Mouse (Mus musculus) embryonic facial prominence, embryonic 14.5 days (tissue): ENCODE results near the gene Lsamp. TPM values are rescaled to one million over a fixed set of nuclear protein-coding genes. Genes with fewer than 3 reads are reported as not detected.

Source experiments
- ATAC-seq: fragments of 200-750 bp; cut with Nextera tagmentation; 2 replicates; pipeline ENCODE4 v1.8.0; 2017; ENCODE audit warnings: low read depth, moderate number of reproducible peaks, moderate TSS enrichment
- DNase-seq: peaks from one replicate; pipeline ENCODE4 v3.0.0-alpha.2; 2015; ENCODE audit warnings: low spot score
- H3K27ac ChIP-seq: fragments of 300-500 bp; sonication (generic); replicated peaks from 2 replicates; pipeline ENCODE4 v1.5.1; 2014; ENCODE audit warnings: low read depth, mild to moderate bottlenecking, low read length, moderate library complexity
- H3K27me3 ChIP-seq: fragments of 300-500 bp; sonication (generic); replicated peaks from 2 replicates; pipeline ENCODE4 v1.6.1; 2014; ENCODE audit warnings: low read length; ENCODE audit not compliant: control insufficient read depth, insufficient read depth
- H3K36me3 ChIP-seq: fragments of 300-500 bp; sonication (generic); 2 replicates; pipeline ENCODE4 v1.6.1; 2014; ENCODE audit warnings: low read length, mixed read lengths; ENCODE audit not compliant: control insufficient read depth, insufficient read depth
- H3K4me1 ChIP-seq: fragments of 300-500 bp; sonication (generic); 2 replicates; pipeline ENCODE4 v1.6.1; 2014; ENCODE audit warnings: antibody characterized with exemption, low read length; ENCODE audit not compliant: control insufficient read depth, insufficient read depth
- H3K4me2 ChIP-seq: fragments of 300-500 bp; sonication (generic); 2 replicates; pipeline ENCODE4 v1.6.1; 2014; ENCODE audit warnings: low read depth, mild to moderate bottlenecking, low read length, moderate library complexity, mixed read lengths
- H3K4me3 ChIP-seq: fragments of 300-500 bp; sonication (generic); 2 replicates; pipeline ENCODE4 v1.5.1; 2014; ENCODE audit warnings: low read depth, mild to moderate bottlenecking, low read length
- H3K9ac ChIP-seq: fragments of 300-500 bp; sonication (generic); 2 replicates; pipeline ENCODE4 v1.6.1; 2014; ENCODE audit warnings: low read depth, mild to moderate bottlenecking, low read length, moderate library complexity, mixed read lengths
- H3K9me3 ChIP-seq: fragments of 300-500 bp; sonication (generic); 2 replicates; pipeline ENCODE4 v1.6.1; 2016; ENCODE audit warnings: low read length; ENCODE audit not compliant: control insufficient read depth
- WGBS: fragments of 180-500 bp; shearing (Covaris S2); extraction: QIAGEN DNeasy Blood & Tissue Kit; methylation state at CpG from one replicate; pipeline ENCODE4 v1.1.7; 2014; 5-methylcytosine and 5-hydroxymethylcytosine counted together
- polyA plus RNA-seq: library from polyadenylated mRNA; unstranded; fragments of >200 nt; fragmentation: Nextera tagmentation; extraction: Ambion mirVana; gene quantifications from 2 replicates; pipeline ENCODE4 v1.2.1, GENCODE M21; 2014

Gene Lsamp
- polyA plus RNA-seq, 1 experiment from 2014 or later: 8.9 TPM

DNA sequence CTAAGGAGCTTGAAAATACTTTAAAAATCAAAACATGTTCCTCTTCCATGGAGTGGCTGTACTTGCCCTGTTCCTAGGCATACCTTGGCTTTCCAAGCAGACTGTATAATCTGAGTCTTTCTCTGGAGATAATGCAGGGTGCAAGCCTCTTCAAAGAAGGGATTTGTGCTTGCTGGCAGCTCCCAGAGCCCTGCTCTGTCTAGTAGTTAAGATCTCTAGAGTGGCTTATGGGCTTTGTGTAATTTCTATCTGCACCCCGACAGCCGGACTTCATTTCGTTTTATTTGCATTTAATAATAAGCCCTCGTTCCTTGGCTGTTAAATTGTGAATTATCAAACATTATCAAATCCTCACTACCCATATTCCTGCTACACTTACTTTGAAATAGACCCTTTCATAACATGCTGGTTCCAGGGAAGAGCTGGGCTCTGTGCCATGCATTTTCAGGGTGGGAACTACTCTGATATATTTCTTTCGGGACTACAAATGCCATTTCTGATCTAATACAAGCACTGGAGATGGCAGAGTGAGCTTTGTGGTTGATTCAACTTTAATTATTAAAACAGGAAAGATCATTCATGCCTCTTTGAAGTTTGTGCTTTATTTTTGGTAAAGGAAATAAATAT lies 1604.6 kb downstream of the Lsamp start:
- Histone ChIP-seq H3K9me3 (no peaks in the 10 kb centered on the region), H3K9ac (no peak overlapping the region), H3K4me3 (no peak overlapping the region), H3K36me3 (no peaks in the 10 kb centered on the region), H3K4me1 (no peaks in the 10 kb centered on the region), H3K4me2 (no peak overlapping the region), H3K27me3 (no peaks in the 10 kb centered on the region), H3K27ac (no peak overlapping the region)
- peak; percentile 17 for DNase-seq
- no peak for ATAC-seq
- 50% methylated on average over 5 of the region's 5 CpGs for WGBS

DNA sequence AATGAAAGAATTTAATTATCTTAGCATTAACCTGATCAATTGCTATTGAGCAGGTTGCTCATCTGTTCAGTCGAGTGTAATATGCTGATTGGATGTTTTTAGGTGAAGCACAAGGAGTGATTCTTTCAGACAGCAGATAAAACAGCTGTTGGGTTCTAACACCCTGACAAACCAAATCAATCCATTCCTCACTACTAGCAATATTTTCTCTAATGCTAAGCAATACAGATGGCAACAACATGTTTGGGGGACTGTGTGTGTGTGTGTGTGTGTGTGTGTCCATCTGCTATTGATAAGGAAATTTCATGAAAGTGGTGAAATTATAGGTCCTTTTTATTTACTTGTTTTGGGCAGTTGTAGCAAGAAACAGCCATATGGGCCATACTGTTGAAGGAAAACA lies 1628.1 kb downstream of the Lsamp start:
- H3K9me3 ChIP-seq: no peaks in the 10 kb centered on the region
- H3K9ac ChIP-seq: no peak overlapping the region
- DNase-seq (no peak), ATAC-seq (no peak)
- WGBS: 53% methylated on average over 1 of the region's 1 CpGs
- no peaks in the 10 kb centered on the region for H3K4me1 ChIP-seq
- H3K4me2 ChIP-seq: no peak overlapping the region
- H3K36me3 ChIP-seq: no peaks in the 10 kb centered on the region
- no peaks in the 10 kb centered on the region for H3K27me3 ChIP-seq
- no peak overlapping the region for H3K27ac ChIP-seq
- no peak overlapping the region for H3K4me3 ChIP-seq

DNA sequence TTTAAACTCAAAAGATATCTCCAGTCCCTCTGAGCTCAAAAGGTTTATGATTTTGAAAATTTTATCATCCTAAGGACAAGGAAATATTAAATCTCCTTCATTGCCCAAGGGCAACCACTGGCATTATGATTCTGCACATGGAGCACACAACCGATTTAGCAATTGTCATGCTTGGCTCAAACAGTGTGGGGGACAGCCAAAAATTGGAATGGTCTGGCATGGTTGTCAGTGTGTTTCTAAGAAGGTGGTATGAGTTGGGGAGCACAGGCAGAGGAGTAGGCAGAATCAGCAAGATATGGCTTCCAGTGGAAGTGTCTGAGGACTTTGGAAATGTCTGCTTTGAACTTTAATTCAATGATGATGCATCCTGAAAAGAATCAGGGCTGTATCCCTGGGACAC lies 1639.7 kb downstream of the Lsamp start:
- Histone ChIP-seq H3K9me3 (no peaks in the 10 kb centered on the region), H3K36me3 (no peaks in the 10 kb centered on the region), H3K4me3 (no peak overlapping the region), H3K9ac (no peak overlapping the region), H3K27me3 (no peaks in the 10 kb centered on the region), H3K4me1 (no peaks in the 10 kb centered on the region), H3K27ac (no peak overlapping the region), H3K4me2 (no peak overlapping the region)
- ATAC-seq: no peak
- WGBS: 68% methylated on average over 1 of the region's 1 CpGs
- no peak for DNase-seq

- WGBS: 50% methylated on average over 2 of the region's 2 CpGs
- no peak for DNase-seq
- Histone ChIP-seq H3K4me1 (no peaks in the 10 kb centered on the region), H3K9ac (no peak overlapping the region), H3K4me2 (no peak overlapping the region), H3K27ac (no peak overlapping the region), H3K4me3 (no peak overlapping the region), H3K27me3 (no peaks in the 10 kb centered on the region), H3K36me3 (no peaks in the 10 kb centered on the region), H3K9me3 (no peaks in the 10 kb centered on the region)
- ATAC-seq: no peak
These were observed 1649.7 kb downstream of the Lsamp start for GRCm38 (mm10) chr16:41633898-41634297.

DNA sequence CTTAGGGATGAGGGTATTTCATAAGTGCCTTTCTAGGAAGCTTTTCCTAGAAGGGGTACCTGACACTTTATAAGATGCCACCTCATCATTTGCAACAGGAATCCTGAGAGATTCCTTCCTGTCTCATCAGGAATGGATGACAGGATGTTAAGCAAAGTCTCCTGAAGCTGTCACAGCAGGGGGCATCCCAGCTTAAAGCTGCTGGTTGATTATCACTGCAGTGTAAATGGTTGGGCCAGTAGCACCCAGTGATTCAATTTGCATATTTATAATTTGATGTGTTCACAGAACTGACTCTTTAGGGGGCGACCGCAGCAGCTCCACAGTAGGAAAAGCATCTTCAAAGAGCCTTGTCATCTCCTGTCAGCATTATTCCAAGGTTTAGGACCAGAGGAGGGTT lies 1656.7 kb downstream of the Lsamp start:
- Histone ChIP-seq H3K36me3 (no peaks in the 10 kb centered on the region), H3K4me2 (no peak overlapping the region), H3K4me1 (no peaks in the 10 kb centered on the region), H3K9me3 (no peaks in the 10 kb centered on the region), H3K27me3 (no peaks in the 10 kb centered on the region), H3K4me3 (no peak overlapping the region), H3K9ac (no peak overlapping the region), H3K27ac (no peak overlapping the region)
- ATAC-seq: no peak
- DNase-seq: no peak
- 68% methylated on average over 2 of the region's 2 CpGs for WGBS

GRCm38 (mm10) chr16:41653261-41653660 lies 1669.1 kb downstream of the Lsamp start:
- Histone ChIP-seq H3K27ac (no peak overlapping the region), H3K36me3 (no peaks in the 10 kb centered on the region), H3K4me3 (no peak overlapping the region), H3K9ac (no peak overlapping the region), H3K27me3 (no peaks in the 10 kb centered on the region), H3K4me2 (no peak overlapping the region), H3K4me1 (no peaks in the 10 kb centered on the region), H3K9me3 (no peaks in the 10 kb centered on the region)
- ATAC-seq: no peak
- DNase-seq: no peak
- 79% methylated on average over 2 of the region's 2 CpGs for WGBS

DNA sequence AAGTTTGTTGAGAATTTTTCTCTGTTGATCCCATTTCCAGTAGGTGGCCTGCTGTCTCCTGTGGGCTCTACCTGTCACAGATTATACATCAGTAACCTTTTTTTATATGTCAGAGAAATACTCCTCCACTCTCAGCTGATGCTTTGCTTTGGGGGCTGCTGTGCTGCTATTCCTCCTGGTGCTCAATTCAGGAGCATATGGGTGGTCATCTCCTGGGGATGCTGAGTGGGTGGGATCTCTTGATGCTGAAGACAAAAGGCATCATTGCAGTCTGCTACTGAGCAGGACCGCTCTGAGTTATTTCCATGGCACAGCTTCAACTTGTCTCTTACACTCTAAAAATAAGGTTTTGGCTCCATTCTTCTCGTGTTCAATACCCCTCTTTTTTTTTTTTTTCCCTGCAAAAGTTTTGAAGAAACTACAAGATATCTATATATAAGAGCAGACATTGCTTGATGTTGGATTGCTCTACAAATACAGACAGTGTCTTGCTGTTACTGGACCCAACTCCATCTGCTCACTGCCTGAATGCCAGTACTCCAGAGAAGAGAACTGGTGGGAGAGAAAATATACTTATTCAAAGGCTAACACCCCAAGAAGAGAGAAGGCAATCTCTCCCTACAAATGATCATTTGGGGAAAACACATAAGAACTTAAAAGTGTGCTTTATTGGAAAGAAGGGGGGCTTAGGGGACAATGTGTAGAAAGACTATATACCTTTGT lies 1690.3 kb downstream of the Lsamp start:
- Histone ChIP-seq H3K27ac (no peak overlapping the region), H3K4me1 (no peaks in the 10 kb centered on the region), H3K4me3 (no peak overlapping the region), H3K9me3 (no peaks in the 10 kb centered on the region), H3K9ac (no peak overlapping the region), H3K27me3 (no peaks in the 10 kb centered on the region), H3K4me2 (no peak overlapping the region), H3K36me3 (no peaks in the 10 kb centered on the region)
- 83% methylated on average over 2 of the region's 2 CpGs for WGBS
- ATAC-seq: no peak
- no peak for DNase-seq

DNA sequence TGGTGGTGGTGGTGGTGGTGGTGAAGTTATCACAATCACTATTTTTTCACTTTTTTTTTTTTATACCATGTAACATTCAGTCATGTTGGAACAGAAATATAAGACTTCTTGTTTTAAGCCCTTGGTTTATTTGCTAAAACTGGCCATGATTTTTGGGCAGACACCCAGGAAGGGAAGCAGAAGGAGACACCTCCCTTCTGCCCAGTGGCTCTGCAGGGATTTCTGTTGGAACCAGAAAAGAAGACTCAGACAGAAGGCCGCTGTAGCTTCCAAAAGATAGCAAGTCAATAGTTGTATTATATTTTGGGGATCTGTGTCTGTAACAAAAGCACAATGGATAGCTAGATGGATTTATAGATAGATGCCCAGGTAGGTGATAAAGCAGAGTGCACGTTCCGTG lies 1691.6 kb downstream of the Lsamp start:
- Histone ChIP-seq H3K9ac (no peak overlapping the region), H3K9me3 (no peaks in the 10 kb centered on the region), H3K27ac (no peak overlapping the region), H3K4me1 (no peaks in the 10 kb centered on the region), H3K4me3 (no peak overlapping the region), H3K27me3 (no peaks in the 10 kb centered on the region), H3K4me2 (no peak overlapping the region), H3K36me3 (no peaks in the 10 kb centered on the region)
- WGBS: 83% methylated on average over 3 of the region's 3 CpGs
- ATAC-seq (no peak), DNase-seq (no peak)

DNA sequence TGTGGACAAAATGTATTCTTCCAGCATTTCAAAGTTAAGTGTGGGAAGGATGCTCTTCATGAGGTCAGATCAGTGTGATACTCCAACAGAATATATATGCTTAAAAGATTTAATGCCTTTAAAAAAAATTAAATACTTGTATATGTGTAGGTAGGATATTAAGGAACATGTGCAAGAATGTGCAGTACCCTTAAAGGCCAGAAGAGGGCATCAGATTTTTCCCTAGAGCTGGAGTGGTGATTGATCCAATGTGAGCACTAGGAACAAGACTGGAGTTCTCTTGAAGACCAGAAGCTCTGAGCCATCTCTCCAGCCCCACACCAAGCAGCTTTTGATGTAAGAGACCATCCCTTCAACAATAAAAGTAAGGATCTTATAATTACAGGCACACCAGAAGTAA lies 1708.3 kb downstream of the Lsamp start:
- Histone ChIP-seq H3K9me3 (no peaks in the 10 kb centered on the region), H3K4me2 (no peak overlapping the region), H3K27ac (no peak overlapping the region), H3K9ac (no peak overlapping the region), H3K4me3 (no peak overlapping the region), H3K27me3 (no peaks in the 10 kb centered on the region), H3K4me1 (no peaks in the 10 kb centered on the region), H3K36me3 (no peaks in the 10 kb centered on the region)
- no peak for DNase-seq
- ATAC-seq: no peak
